Mouse (Mus musculus) induced T-regulatory cell, adult 2 months (primary cell): ENCODE data around the gene Pllp.

Experiments
- DNase-seq: peaks from one replicate; pipeline ENCODE4 v3.0.0-alpha.2; 2012; ENCODE audit warnings: low read depth

Pllp gene

DNA sequence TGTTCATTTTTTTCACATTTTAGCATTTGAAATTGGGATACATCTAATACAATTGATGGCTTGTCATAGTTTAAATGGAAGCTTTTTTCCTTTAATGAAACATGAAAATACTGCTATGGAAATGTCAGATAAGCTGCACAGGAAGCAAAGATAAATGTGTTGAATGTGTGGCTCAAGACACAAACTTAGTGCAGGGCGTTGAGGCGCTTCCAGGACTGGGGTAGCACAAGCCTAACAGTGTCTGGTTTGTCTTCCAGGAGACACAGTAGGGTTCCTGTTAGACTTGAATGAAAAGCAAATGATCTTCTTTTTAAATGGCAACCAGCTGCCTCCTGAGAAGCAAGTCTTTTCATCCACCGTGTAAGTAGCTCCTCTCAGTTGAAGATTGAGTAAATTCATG, 46.6 kb downstream of the Pllp start:
- DNase-seq: no peak

DNA sequence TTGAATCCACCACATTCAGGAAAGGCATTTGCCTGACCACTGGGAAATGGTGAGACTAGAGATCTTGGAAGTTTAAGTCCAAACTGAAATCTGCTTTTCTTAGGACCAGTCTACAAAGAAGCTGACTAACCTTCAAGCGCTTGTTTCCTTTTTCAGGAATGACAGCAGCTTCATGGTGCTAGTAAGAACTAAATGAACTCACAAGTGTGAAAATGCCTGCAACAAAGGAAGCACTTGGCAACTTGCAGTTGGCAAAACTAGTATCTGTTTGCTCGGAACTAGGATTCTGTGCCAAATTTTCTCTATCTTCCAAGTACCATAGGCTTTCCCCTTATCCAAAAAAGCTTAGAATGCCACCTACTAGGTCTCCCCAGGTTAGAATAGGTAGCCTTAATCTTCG, 49.9 kb downstream of the Pllp start:
- no peak for DNase-seq

DNA sequence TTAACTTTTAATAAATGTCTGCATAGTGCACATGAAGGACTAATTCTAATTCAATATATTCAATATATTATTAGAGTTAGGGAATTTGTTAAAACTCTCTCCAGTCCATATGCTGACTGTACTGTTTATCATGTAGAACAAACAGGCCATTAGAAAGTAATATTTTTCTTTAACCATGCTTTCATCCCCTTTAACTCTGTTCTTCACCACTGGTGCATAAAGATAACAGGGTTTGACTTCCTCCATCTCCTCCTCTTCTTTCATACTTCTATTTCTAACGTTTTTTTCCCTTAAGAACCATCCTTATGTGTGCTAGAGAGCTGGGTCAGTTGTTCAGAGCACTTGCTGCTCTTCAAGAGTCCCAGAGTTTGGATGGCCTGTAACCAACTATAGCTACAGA, 50.9 kb downstream of the Pllp start:
- no peak for DNase-seq

DNA sequence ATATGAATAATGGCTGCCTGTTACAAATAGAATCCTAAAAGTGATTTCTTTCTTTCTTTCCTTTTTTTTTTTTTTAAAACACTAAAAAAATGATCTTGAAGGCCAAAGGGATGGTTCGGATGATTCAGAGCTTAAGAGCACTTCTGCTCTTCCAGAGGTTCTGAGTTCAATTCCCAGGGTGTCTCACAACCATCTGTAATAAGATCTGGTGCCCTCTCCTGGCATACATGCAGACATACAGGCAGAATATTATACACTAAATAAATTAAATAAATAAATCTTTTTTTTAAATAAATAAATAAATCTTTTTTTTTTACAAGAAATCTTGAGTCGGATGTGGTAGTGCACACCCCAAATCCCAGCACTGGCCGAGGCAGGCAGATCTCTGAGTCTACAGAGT, 54.1 kb downstream of the Pllp start:
- peak; percentile 26 for DNase-seq

DNA sequence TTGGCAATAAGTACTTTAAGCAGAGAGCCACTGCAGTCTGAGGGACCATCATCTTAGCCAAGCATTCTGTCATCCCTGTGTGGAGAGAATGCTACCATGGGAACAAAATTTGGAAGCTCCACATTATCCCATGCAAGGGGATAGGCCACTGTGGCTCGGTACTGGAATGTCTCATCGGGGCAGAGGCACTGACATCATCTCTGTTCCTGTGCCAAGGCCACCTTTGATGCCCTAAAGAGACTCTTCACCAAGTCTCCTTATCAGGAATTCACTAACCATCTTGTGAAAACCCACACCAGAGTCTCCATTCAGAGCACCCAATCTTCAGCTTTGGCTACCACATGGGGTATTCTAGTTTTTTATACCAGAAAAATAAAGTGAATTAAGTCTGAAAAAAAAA, 54.9 kb downstream of the Pllp start:
- no peak for DNase-seq

DNA sequence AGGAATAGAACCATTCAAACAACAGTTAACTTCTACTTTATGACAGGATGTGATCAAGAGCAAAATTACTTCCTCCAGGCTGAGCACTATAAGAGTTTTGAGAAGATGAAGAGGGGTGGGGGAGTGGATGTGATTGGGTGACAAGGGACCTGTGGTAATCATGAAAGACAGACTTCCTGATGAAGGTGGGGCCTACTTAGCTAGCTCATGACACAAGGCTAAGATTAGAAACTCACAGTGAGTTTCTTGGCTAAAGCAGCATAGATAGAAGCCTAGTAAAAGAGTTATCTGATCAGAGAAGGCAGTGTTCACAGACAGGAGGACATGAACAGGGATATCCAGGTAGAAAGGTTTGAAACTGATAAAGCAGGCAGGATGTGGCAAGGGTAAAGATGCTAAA, 61.9 kb downstream of the Pllp start:
- DNase-seq: peak; percentile 86

DNA sequence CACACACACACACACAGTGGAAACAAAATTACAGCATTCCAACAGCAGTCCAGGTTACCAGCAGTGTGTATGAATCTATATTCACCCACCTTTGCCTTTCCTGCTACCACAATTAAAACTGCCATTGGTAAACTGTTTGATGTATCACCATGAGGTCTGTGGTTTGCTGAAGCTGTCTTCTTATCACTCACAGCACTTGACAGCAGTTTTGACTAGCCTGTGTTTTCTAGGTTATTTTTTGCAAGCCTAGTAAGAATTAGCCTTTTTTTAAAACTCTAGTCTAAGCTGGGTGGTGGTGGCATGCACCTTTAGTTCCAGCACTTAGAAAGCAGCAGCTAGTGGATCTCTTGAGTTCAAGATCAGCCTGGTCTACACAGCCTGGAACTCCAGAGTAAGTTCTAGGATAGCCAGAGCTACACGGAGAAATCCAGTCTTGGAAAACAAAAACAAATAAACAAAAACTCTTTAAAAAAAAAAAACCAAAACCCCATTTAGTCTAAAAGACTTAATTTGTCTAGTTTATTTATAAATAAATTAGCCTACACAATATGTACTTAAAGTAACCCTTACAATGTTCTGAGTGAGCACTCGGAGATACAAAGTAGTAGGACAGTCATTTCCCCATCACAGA, 62.4 kb downstream of the Pllp start:
- peak; percentile 70 for DNase-seq
